Mouse (Mus musculus) lung, postnatal 25 days (tissue): ENCODE results near the gene Rptor.

Experiments
- DNase-seq: peaks from one replicate; pipeline ENCODE4 v3.0.0; 2022; ENCODE audit warnings: low spot score

Rptor gene

GRCm38 (mm10) chr11:119603527-119603905 lies 811 bp downstream of the Rptor start:
- DNase-seq = no peak

- DNase-seq = no peak
Measured at GRCm38 (mm10) chr11:119607464-119607863, 4.8 kb downstream of the Rptor start.

- DNase-seq = no peak
Measured at GRCm38 (mm10) chr11:119611496-119611895, 8.8 kb downstream of the Rptor start.

- DNase-seq = no peak
Measured at GRCm38 (mm10) chr11:119612179-119612578, 9.5 kb downstream of the Rptor start.

- no peak for DNase-seq
Measured at GRCm38 (mm10) chr11:119615087-119615486, 12.4 kb downstream of the Rptor start.

- no peak for DNase-seq
Measured at GRCm38 (mm10) chr11:119618763-119619162, 16.1 kb downstream of the Rptor start.

- DNase-seq = no peak
Measured at GRCm38 (mm10) chr11:119621266-119621665, 18.6 kb downstream of the Rptor start.

GRCm38 (mm10) chr11:119623800-119624199 lies 21.1 kb downstream of the Rptor start:
- no peak for DNase-seq

GRCm38 (mm10) chr11:119624401-119624800 lies 21.7 kb downstream of the Rptor start:
- DNase-seq = no peak

GRCm38 (mm10) chr11:119624955-119625354 lies 22.2 kb downstream of the Rptor start:
- no peak for DNase-seq

- no peak for DNase-seq
Measured at GRCm38 (mm10) chr11:119625476-119625875, 22.8 kb downstream of the Rptor start.

- DNase-seq = no peak
Measured at GRCm38 (mm10) chr11:119625943-119626342, 23.2 kb downstream of the Rptor start.

- DNase-seq = no peak
Measured at GRCm38 (mm10) chr11:119627243-119627642, 24.5 kb downstream of the Rptor start.

GRCm38 (mm10) chr11:119629072-119629471 lies 26.4 kb downstream of the Rptor start:
- no peak for DNase-seq

- no peak for DNase-seq
Measured at GRCm38 (mm10) chr11:119630329-119630728, 27.6 kb downstream of the Rptor start.

GRCm38 (mm10) chr11:119631222-119631870 lies 28.6 kb downstream of the Rptor start:
- DNase-seq = no peak

- no peak for DNase-seq
Measured at GRCm38 (mm10) chr11:119636371-119636883, 33.7 kb downstream of the Rptor start.

GRCm38 (mm10) chr11:119637519-119637918 lies 34.8 kb downstream of the Rptor start:
- DNase-seq = no peak

GRCm38 (mm10) chr11:119640491-119640890 lies 37.8 kb downstream of the Rptor start:
- DNase-seq = no peak

- no peak for DNase-seq
Measured at GRCm38 (mm10) chr11:119641831-119642381, 39.2 kb downstream of the Rptor start.

GRCm38 (mm10) chr11:119643347-119643746 lies 40.6 kb downstream of the Rptor start:
- DNase-seq = no peak

GRCm38 (mm10) chr11:119644140-119644539 lies 41.4 kb downstream of the Rptor start:
- DNase-seq = no peak

GRCm38 (mm10) chr11:119644612-119645379 lies 42.1 kb downstream of the Rptor start:
- DNase-seq = no peak
